Mouse (Mus musculus): Measurements from ENCODE around the gene Dcp1b.

GRCm38 (mm10) chr6:119139561-119139960 is 35.5 kb upstream of the Dcp1b start:
- TF ChIP-seq CTCF (IDR thresholded peaks at IDR 0.05; ENCODE audit: extremely low read depth, insufficient read length, insufficient replicate concordance, low read depth, low read length) (no peak), POLR2A (IDR thresholded peaks at IDR 0.05; ENCODE audit: low read depth, low read length) (no peak)
